Mouse (Mus musculus) testis, adult 2 months (tissue): ENCODE measurements at regions not wholly inside any gene's neighbourhood (a gene's known extent, or its start where the extent isn't known, plus 50 kb on each side); places are given as distances from the start of the nearest gene placed in this dataset.

ENCODE experiments used
- H3K27ac ChIP-seq: fragments of 200-500 bp; 2 replicates; pipeline ENCODE4 v1.5.1; 2012; ENCODE audit warnings: low read depth, low read length; ENCODE audit not compliant: control insufficient read depth, insufficient read depth
- H3K27me3 ChIP-seq: fragments of 200-500 bp; 2 replicates; pipeline ENCODE4 v1.6.1; 2012; ENCODE audit warnings: mild to moderate bottlenecking, low read length, moderate library complexity; ENCODE audit not compliant: control insufficient read depth, insufficient read depth
- H3K36me3 ChIP-seq: fragments of 200-500 bp; 2 replicates; pipeline ENCODE4 v1.6.1; 2012; ENCODE audit warnings: mild to moderate bottlenecking, low read length; ENCODE audit not compliant: control insufficient read depth, insufficient read depth
- H3K4me1 ChIP-seq: fragments of 200-500 bp; 2 replicates; pipeline ENCODE4 v1.6.1; 2012; ENCODE audit warnings: low read length; ENCODE audit not compliant: control insufficient read depth, insufficient read depth
- H3K4me3 ChIP-seq: fragments of 200-500 bp; 2 replicates; pipeline ENCODE4 v1.5.1; 2012; ENCODE audit warnings: low read depth, mild to moderate bottlenecking, low read length, moderate library complexity, mixed read lengths; ENCODE audit not compliant: control insufficient read depth
- CTCF ChIP-seq: fragments of 200-500 bp; IDR thresholded peaks from 2 replicates; pipeline ENCODE4 v1.5.1; 2012; ENCODE audit warnings: low read depth, mild to moderate bottlenecking, inconsistent platforms, low read length, moderate library complexity; ENCODE audit not compliant: control insufficient read depth, insufficient read depth, insufficient replicate concordance
- POLR2A ChIP-seq: fragments of 200-500 bp; IDR thresholded peaks from 2 replicates; pipeline ENCODE4 v1.6.1; 2012; ENCODE audit warnings: low read depth, mild to moderate bottlenecking, inconsistent platforms, low read length, moderate library complexity; ENCODE audit not compliant: control insufficient read depth

- Histone ChIP-seq H3K27me3 (no peaks in the 10 kb centered on the region), H3K4me3 (no peak overlapping the region), H3K4me1 (no peaks in the 10 kb centered on the region), H3K36me3 (no peaks in the 10 kb centered on the region), H3K27ac (no peak overlapping the region)
- TF ChIP-seq CTCF (no peak), POLR2A (no peak)
These were observed 219.6 kb downstream of the Cep170 start for GRCm38 (mm10) chr1:176594312-176594711.

- Histone ChIP-seq H3K27me3 (no peaks in the 10 kb centered on the region), H3K27ac (no peak overlapping the region), H3K4me1 (no peaks in the 10 kb centered on the region), H3K36me3 (no peaks in the 10 kb centered on the region), H3K4me3 (no peak overlapping the region)
- TF ChIP-seq CTCF: no peak
- no peak for TF ChIP-seq POLR2A
These were observed 225.7 kb downstream of the Cep170 start for GRCm38 (mm10) chr1:176588144-176588543.

GRCm38 (mm10) chr1:176573703-176574102 is 240.2 kb downstream of the Cep170 start:
- Histone ChIP-seq H3K36me3 (no peaks in the 10 kb centered on the region), H3K4me1 (no peaks in the 10 kb centered on the region), H3K27ac (no peak overlapping the region), H3K4me3 (no peak overlapping the region), H3K27me3 (no peaks in the 10 kb centered on the region)
- TF ChIP-seq POLR2A: no peak
- TF ChIP-seq CTCF: no peak

- H3K27me3 ChIP-seq: no peaks in the 10 kb centered on the region
- H3K27ac ChIP-seq: no peak overlapping the region
- no peaks in the 10 kb centered on the region for H3K36me3 ChIP-seq
- H3K4me1 ChIP-seq: no peaks in the 10 kb centered on the region
- TF ChIP-seq CTCF (no peak), POLR2A (no peak)
- no peak overlapping the region for H3K4me3 ChIP-seq
These were observed 255.1 kb downstream of the Cep170 start for GRCm38 (mm10) chr1:176558457-176559415.

- no peaks in the 10 kb centered on the region for H3K4me1 ChIP-seq
- H3K27me3 ChIP-seq: no peaks in the 10 kb centered on the region
- H3K4me3 ChIP-seq: no peak overlapping the region
- no peaks in the 10 kb centered on the region for H3K36me3 ChIP-seq
- no peak overlapping the region for H3K27ac ChIP-seq
- TF ChIP-seq POLR2A (no peak), CTCF (no peak)
These were observed 259.3 kb upstream of the Pld5 start for GRCm38 (mm10) chr1:176534417-176534816.

GRCm38 (mm10) chr1:176529037-176529436 is 253.9 kb upstream of the Pld5 start:
- H3K4me1 ChIP-seq: no peaks in the 10 kb centered on the region
- H3K27me3 ChIP-seq: no peaks in the 10 kb centered on the region
- H3K27ac ChIP-seq: no peak overlapping the region
- no peak overlapping the region for H3K4me3 ChIP-seq
- no peaks in the 10 kb centered on the region for H3K36me3 ChIP-seq
- TF ChIP-seq POLR2A: no peak
- no peak for TF ChIP-seq CTCF

GRCm38 (mm10) chr1:176511467-176511866 is 236.4 kb upstream of the Pld5 start:
- H3K27ac ChIP-seq: no peak overlapping the region
- no peak for TF ChIP-seq CTCF
- TF ChIP-seq POLR2A: no peak
- no peaks in the 10 kb centered on the region for H3K27me3 ChIP-seq
- H3K36me3 ChIP-seq: no peaks in the 10 kb centered on the region
- H3K4me1 ChIP-seq: no peaks in the 10 kb centered on the region
- H3K4me3 ChIP-seq: no peak overlapping the region
